Mouse (Mus musculus): ENCODE data around the gene Padi1.

Padi1 gene

DNA sequence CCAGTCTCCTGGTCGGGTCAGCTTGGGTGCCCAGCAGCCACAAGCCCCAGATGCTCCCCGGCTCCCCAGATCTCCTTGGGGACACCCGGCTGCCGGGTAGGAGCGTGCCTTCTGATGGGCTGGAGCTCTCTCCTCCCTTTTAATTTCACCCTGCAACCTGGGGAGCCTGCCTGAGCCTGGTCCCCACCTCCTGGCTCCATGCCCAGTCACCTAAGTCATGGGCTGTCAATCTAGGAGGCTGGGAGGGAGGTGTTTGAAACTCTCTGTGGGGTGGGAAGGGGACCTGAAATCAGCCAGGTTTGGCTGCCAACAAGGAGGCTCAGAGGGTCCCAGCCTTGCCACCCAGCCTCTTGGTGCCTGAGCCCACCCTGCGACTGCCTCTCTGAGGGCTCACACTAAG is at the start of gene Padi1:
Padi1 (minus strand) TSS at position 113 of the 400 bp plus-strand sequence.
- DNase-seq (ENCODE audit: low spot score): no peak

DNA sequence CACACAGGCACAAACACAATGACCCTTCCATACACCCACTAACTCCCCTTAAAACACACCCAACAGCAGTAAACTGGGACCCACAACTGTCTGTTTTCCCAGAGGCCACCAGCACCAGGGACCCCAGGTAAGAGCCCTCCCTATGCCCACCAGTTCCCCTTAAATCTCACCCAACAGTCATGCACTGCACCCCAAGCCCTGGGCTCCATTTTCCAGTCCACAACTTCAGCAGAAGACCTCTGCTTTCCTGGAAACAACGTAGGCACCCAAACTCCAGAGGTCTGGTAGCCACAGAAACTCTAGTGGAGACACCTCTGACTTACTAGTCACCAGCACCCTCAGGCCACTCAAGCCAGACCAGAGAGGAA is 46.6 kb upstream of the Padi1 start:
- no peak for DNase-seq (ENCODE audit: low spot score)

DNA sequence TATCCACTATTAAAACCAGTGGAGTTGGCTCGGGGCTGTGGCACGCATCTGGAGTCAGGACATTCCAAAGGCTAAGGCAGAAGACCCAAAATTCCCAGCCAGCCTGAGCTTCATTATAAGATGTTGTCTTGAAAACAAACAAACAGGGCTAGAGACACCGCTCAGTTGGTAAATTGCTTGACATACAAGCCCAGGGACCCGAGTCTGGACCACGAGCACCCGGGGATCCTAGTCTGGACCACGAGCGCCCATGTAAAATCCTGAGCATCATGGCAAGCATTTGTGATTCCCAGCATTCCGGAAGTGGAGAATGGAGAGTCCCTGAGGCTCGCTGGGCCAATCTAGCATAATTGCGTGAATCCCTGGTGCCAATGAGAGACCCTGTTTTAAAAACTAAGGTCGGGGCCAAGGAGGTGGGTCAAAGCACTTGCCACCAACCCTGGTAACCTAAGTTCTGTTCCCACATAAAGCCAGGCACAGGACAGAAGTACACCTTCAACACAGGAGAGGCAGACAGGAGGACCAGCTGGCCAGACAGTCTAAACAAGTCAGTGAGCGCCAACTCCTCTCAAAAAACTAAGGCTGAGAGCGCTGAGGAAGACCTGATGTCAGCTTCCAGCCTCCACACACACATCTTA is 46.1 kb upstream of the Padi1 start:
- DNase-seq (ENCODE audit: low spot score): no peak

DNA sequence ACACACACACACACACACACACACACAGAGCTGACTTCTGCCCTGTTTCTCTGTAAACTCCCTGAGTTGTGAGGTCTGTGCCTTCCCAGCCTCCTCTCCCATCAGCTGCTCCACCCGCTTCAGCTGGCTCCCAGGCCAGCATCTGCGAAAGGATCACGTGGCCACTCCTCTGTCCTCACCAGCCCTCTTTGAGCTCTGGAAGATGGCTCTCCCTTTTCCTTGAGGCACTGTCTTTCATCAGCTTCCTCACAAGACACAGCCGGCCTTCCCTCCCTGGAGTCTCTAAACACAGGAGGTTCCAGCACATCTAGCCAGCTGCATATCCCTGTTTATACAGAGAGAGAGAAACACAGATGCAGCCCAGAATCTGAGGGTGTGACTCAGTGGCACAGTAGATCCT is 38.3 kb upstream of the Padi1 start:
- no peak for DNase-seq (ENCODE audit: low spot score)

DNA sequence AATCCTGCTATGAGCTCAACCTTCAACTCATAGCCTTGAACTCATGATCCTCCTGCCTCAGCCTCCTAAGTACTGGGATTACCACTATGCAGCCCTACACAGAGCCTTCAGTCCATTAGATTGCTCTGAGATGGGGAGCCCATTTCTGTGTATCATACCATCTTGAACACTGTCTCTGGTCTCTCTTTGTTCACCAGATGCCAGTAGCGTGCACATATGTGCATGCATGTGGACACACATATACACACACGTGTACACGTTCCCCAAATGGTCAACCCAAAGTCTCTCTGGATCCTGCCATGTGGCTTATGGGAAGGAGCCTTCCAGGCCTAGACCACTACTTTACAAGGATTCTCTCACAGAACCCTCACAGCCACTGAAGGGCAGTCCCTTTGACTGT is 37.4 kb upstream of the Padi1 start:
- DNase-seq (ENCODE audit: low spot score): no peak

DNA sequence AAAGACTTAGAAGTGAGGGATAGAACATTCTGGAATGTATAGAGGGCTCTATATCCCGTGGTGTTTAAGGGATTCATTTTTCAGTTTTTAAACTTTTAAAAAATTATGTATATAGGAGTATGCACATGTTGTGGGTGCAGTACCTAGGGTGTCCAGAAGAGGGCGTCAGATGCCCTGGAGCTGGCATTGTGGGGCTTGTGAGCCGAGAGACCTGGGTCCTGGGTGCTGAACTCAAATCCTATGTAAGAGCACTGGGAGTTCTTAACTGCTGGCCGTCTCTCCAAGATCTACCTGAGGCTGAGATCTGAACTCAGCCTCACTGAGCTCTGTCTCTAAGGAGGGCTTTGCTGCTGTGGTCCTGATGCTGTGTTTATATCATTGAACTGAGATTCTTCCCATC is 36.8 kb upstream of the Padi1 start:
- DNase-seq (ENCODE audit: low spot score): no peak

DNA sequence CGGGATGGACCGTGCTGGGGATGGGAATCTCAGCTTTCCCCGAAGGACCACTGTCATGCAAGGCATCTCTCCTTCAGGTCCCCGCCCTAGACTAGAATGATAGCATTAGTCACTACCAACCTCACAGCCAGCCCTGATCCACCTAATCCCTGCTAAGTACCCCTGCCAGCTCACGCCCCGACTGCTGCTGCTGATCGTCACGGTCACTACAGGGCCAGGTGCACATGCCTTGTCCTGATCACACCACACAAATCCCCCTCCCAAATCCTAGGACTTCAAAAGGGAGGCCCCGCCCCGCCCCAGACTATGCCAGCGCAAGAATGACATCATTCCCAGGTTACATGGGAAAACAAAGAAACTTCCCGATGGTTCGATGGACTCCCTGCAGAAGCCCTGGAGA is 36.2 kb upstream of the Padi1 start:
- no peak for DNase-seq (ENCODE audit: low spot score)

DNA sequence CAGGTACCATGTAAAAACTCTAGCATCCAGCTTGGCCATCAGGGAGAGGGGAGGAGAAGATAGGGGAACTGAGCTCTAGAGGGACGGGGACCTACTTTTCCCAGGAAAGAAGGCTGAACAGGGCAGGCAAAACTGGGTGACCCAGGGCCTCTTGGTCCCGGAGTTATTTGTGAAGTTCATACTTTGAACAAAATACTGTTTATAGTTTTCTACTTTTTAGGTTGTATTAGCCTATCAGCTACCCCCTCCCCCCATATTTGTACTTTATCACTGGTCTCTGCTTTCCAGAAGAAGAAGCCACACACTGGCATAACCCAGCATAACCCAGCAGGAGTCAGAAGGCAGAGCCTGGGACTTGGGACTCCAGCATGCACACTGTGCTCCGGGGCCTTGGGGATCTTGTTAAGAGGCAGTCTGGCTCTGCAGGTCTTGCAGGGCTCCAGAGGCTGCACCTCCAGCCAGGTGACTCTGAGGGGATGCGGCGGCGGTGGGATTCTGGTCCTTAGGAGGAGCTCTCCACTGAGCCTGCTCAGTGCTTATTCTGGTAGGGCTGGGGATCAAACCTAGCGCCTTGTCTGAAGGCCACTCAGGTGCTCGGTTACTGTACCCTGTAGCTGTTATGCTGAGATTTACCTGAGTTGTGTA is 35.6 kb upstream of the Padi1 start:
- no peak for DNase-seq (ENCODE audit: low spot score)

DNA sequence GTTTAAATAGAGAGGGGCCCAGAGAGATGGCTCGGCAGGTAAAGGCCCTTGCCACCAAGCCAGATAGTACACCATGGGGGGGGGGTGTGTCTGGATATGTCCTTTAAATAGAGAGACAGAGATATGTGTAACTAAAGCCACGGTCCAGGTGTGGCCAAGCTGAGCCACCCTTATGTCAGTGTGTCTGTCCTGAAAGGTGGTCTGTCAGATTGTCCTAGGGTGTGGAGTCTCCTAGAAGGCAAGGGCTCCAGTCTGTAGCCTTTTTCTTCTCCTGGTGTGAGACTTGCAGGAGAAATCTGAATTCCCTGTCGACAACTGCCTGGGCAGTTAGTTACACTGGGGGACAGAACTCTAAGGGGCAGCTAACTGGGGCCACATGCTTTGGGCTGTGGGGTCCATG is 34.6 kb upstream of the Padi1 start:
- DNase-seq (ENCODE audit: low spot score): no peak

DNA sequence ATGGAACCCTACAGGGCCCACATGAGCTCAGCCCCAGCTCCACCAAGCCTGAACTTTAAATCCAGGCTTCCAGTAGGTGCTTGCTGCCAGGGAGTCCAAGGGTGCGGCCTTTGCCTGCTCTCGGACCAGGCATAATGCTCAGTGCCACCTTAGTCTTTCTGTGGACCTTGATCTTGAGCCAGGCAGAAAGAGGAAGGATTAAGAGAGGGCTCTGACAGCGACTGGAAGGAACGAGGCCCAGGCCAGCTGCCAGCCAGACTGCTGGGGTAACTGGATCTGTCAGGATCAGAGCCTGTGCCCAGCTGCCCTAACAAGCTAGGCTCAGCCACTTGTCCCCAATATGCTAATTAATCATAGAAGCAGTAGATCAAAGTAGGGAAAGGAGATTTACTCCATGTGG is 34.2 kb upstream of the Padi1 start:
- DNase-seq (ENCODE audit: low spot score): no peak

DNA sequence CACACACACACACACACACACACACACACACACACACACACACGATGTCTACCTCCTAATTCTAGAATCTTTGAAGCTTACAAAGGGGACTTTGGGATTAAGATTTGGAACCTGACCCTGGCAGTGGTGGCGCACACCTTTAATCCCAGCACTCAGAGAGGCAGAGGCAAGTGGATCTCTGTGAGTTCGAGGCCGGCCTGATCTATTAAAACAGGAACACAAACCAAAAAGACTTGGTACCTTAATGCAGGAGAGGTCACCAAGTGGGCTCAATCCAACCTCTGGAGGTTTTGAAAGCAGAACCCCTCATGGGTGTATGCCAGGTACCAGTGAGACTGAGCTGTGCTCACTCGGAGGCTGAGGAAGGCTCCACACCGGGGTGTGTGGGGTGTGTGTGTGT is 33.5 kb upstream of the Padi1 start:
- DNase-seq (ENCODE audit: low spot score): no peak

DNA sequence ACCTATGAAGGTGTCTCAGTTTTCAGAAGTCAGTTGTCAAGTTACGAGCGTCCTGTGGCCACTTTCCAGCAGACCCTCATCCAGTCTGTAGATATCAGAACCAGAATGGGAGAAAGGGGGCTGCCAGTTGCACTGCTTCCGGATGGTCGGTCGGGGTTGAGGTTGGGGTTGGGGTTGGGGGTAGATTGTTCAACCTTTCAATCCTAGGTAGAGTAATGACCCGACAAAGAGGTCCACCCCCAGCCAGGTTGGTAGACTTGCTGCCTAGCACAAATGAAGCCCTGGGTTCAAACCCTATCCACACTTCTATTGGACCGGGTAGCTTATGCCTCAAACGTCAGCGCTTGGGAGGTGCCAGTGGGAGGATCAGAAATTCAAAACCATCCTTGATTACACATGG is 33.1 kb upstream of the Padi1 start:
- DNase-seq (ENCODE audit: low spot score): no peak

DNA sequence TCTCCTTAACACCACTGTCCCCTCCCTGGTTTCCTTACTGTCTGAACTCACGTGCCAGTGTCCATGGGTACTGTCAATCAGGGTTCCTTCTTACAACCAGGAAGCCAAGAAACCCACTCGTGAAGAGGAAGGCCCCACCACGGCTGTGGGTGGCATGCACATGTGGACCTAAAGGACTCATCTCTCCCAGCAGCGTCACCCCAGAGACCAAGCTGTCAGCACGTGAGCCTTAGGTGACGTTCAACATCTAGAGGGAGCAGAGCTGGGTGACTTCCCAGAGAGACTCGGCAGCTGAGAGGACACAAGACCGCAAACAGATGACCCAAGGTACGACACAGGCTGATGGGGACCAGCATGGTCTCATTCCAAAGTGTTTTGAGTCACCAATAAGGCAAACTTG is 31.9 kb upstream of the Padi1 start:
- DNase-seq (ENCODE audit: low spot score): no peak

DNA sequence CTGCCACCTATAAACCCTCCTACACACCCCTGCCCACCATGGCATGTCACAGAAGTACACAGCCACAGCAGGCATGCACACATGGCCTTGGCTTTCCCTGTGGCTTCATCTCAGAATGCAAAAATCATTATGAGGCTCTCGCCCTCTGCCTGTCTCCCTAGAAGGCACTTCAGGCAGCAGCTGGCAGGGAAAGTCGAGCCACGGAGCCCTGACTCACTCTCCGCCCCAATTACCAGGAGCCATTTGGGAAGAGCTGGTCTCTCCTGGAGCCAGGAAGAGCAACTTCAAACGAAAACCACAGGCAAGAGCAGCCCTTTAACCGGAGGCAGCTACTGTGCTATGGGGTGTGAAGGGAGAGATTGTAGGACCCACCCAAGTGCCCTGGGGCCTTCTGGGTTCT is 31.1 kb upstream of the Padi1 start:
- DNase-seq (ENCODE audit: low spot score): no peak

DNA sequence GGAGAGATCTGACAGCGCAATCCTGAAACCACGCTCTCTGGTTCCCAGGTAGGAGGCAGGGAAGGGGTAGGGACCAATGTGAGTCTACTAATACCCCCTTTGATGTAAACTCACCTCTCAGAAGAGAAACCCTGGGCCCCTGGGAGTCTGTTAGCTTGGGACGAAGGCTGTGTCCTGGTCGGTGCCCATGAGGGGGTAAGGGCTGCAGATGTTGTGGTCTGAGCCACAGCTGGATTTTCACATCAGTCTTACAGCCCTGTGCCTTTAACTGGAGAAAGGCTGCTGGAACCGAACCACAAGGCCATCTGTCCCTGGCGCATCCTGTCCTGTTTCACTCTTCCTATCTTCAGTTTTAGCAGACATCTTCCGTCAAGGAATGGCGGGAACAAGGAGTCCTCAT is 30.6 kb upstream of the Padi1 start:
- no peak for DNase-seq (ENCODE audit: low spot score)

DNA sequence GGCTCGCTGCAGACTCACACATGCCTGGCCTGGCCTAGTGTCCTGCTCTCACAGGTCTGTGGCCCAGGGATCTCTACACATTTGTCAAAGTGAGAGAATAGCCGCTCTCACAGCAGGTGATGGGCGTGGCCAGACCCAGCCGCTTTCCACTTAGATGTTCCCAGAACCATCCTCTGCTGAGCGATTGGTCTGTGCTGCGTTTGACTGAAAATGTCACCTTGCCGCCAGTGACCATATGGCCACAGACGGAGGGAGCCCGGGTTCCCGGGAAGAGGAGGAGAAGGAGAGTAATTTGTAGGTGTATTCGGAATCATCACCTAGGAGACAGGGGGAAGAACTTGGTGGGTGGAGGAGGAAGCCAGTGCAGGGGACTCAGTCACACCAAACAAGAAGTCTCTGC is 27.4 kb upstream of the Padi1 start:
- DNase-seq (ENCODE audit: low spot score): no peak

DNA sequence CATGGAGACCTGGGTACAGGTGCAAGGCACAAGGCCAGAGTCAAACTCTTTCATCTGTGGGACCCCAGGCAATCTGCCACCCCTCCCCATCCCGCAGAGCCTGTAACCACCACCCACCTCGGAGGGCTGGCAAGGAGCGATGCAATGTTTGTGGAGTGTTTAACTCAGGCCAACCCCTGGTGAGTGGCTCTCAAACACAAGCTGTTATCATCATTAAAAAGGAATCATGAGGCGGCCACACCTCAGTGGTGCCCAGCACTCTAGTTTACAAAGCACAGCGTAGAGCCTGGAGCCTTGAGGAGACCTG is 27.1 kb upstream of the Padi1 start:
- DNase-seq (ENCODE audit: low spot score): no peak

DNA sequence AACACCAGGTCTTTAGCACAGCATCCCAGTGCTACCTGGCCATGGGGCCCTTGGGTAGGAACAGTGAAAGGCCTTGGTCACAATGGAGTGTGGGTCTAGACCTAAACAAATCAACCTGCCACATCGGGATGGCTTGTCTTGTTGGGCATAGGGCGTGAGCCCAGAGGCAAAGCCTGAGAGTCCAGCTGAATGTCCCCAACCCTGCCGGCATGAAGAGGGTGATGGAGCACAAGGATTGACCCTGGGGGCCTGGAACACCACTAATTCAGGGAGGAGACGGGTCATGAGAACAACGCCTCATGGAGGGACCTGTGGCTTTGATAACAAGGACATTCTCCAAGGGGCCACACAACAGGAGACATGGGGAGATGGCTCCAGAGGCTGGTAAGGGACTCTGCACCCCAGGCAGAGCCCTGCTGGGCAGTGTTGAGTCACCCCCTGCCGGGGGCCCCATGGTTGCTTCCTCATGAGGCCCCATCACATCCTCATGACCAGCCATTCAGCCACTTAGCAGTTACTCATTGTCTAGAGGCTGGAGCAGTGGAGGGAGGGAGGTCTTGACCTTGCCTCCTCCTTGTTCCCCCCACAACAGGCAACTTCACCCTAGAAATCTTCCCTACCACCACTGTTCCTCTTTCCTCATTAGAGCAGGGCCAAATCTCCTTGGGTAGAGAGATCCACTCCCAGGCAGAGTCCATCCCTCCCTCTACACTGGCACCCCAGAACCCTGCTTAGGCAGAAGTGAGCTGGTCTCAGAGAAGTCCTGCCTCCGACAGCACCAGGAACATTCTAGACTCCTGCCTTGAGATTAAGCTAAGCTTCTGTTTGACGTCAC is 26.5 kb upstream of the Padi1 start:
- no peak for DNase-seq (ENCODE audit: low spot score)

DNA sequence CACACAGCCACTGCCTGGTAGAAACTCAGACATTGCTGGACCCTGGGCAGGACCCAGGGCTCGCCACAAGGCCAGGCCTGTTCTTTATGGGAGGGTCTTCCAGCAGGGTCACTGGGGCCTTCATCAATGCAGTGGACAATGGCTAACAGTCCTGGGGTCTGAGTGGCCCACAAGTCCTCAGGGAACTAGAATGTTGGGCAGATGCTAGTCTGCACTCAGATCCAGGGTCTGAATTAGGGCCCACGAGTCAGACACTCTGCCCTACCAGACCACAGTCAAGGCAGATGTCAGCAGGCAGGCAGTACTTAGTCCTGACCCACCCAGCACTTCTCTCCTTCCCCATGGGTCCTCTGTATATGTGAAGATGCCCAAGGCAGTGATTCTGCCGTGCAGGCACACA is 25.8 kb upstream of the Padi1 start:
- no peak for DNase-seq (ENCODE audit: low spot score)

DNA sequence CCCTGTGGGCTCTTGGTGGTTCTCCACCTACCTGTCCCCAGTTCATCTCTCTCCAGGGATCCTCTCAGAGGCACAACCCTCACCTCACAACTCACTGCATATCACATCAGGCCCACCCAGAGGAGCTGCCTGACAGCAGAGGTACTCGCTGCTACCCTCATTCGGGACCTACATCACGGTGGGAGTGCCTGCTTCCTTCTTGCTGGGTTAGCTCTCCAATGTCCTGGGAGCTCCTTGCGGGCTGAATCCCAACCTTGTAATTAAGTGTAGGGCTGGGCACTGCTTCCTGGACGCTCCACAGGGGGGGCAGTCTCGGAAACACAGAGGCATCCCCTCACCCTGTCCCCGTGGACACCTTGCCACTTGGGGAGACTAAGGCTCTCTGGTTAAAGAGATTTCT is 25.3 kb upstream of the Padi1 start:
- no peak for DNase-seq (ENCODE audit: low spot score)

DNA sequence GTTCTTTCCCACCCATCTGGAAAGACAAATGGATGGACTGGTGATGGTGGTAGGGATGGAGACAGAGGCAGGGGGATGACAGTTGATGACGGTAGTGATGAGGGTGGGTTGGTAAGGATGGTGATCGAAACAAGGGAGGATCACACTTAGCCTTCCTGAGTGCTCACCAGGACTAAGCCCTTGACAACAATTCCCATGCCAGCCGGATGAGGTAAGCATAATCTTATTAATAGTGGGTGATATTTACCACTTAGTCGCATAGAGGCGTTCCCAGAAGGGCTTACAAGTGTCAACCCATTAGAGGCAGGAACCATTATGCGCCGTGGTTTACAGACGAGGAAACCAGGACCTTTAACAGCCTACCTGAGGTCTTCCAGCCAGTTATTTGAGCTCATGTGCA is 24.4 kb upstream of the Padi1 start:
- DNase-seq (ENCODE audit: low spot score): no peak

DNA sequence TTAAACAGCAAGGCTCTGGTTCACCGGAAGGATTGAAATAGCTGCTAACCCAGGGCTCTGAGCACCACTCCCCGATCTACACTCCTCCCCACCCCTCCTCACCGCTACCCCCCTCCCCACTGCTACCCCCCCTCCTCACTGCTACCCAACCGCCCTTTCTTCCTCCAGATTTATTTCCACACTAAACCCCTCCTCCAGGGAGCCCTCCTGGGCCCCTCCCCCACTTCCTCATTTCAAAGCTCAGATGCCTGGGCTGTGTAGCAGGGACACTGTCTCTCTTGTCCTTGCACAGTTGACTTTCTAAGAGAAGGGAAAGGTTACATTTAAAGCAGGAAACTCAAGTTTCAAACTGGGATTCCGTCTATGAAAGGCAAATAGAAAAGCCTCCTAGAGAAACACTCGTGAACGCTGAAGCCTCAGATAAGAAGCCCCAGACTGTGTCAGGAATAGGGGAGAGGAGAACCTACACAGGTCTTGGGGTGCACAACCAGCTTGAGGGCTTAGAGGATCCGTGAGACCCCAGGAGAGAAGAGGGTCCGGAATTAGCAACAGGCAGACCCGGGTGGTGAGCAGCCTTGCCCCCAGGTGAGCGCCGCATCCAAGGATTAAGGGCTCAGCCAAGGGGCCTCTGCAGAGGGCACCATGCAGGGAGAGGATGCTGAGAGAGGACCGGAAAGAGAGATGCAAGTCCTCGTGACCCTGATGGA is 23.1 kb upstream of the Padi1 start:
- no peak for DNase-seq (ENCODE audit: low spot score)

DNA sequence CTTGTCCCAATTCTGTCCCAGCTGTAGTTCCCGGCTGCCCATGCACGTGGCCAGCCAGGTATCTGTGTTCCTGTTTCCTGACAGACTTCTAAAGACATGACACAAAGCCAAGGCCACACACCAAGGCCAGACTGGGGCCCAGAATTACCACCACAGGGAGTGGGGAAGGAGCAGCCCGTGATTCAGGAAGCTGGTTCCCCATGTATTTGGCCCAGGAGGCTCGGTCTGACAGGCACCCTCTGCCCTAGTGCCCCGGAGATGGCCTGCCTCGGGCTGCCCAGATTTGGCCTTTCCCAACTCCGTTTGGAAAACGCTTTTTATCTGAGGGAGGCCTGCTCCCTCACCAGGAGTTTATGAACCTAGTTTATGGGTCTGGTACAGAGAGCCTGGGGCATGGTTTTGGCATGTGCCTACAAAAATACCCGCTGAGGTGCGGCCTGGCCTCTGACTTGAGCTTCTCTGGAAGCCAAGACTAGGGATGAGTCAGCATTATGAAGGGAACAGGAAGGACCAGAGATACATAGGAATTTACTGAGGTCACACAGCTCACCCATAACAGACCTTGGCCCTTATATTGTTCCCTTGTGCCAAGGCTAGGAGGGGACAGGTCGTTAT is 16.6 kb upstream of the Padi1 start:
- no peak for DNase-seq (ENCODE audit: low spot score)

Data from layer of hippocampus, adult 9-10 months (tissue).